Mouse (Mus musculus) hindbrain, embryonic 15.5 days (tissue): ENCODE results near the gene She. TPM values are rescaled to one million over a fixed set of nuclear protein-coding genes. Genes with fewer than 3 reads are reported as not detected.

Experiments used
- ATAC-seq: fragments of 200-750 bp; cut with Nextera tagmentation; 2 replicates; pipeline ENCODE4 v1.8.0; 2017; ENCODE audit warnings: low read depth, moderate number of reproducible peaks, moderate TSS enrichment; ENCODE audit not compliant: low FRiP score
- H3K27ac ChIP-seq: fragments of 300-500 bp; sonication (generic); replicated peaks from 2 replicates; pipeline ENCODE4 v1.5.1; 2015; ENCODE audit warnings: mild to moderate bottlenecking, inconsistent platforms
- H3K27me3 ChIP-seq: fragments of 300-500 bp; sonication (generic); 2 replicates; pipeline ENCODE4 v1.6.1; 2015; ENCODE audit warnings: control low read depth, inconsistent platforms
- H3K36me3 ChIP-seq: fragments of 300-500 bp; sonication (generic); 2 replicates; pipeline ENCODE4 v1.6.1; 2015; ENCODE audit warnings: control low read depth, inconsistent platforms
- H3K4me1 ChIP-seq: fragments of 300-500 bp; sonication (generic); replicated peaks from 2 replicates; pipeline ENCODE4 v1.6.1; 2015; ENCODE audit warnings: control low read depth, inconsistent platforms
- H3K4me2 ChIP-seq: fragments of 300-500 bp; sonication (generic); 2 replicates; pipeline ENCODE4 v1.6.1; 2015; ENCODE audit warnings: moderate library complexity, mild to moderate bottlenecking, inconsistent platforms
- H3K4me3 ChIP-seq: fragments of 300-500 bp; sonication (generic); 2 replicates; pipeline ENCODE4 v1.5.1; 2015; ENCODE audit warnings: mild to moderate bottlenecking, inconsistent platforms
- H3K9ac ChIP-seq: fragments of 300-500 bp; sonication (generic); 2 replicates; pipeline ENCODE4 v1.6.1; 2015; ENCODE audit warnings: inconsistent platforms
- H3K9me3 ChIP-seq: fragments of 300-500 bp; sonication (generic); 2 replicates; pipeline ENCODE4 v1.6.1; 2016; ENCODE audit warnings: control low read depth, inconsistent platforms
- WGBS: fragments of 180-500 bp; shearing (Covaris S2); methylation state at CpG from one replicate; pipeline ENCODE4 v1.1.7; 2015; 5-methylcytosine and 5-hydroxymethylcytosine counted together
- polyA plus RNA-seq: library from polyadenylated mRNA; unstranded; fragments of >200 nt; fragmentation: Nextera tagmentation; extraction: Ambion mirVana; gene quantifications from 2 replicates; pipeline ENCODE4 v1.2.1, GENCODE M21; 2015

She gene
- polyA plus RNA-seq, 1 experiment from 2014 or later = 1.6 TPM

DNA sequence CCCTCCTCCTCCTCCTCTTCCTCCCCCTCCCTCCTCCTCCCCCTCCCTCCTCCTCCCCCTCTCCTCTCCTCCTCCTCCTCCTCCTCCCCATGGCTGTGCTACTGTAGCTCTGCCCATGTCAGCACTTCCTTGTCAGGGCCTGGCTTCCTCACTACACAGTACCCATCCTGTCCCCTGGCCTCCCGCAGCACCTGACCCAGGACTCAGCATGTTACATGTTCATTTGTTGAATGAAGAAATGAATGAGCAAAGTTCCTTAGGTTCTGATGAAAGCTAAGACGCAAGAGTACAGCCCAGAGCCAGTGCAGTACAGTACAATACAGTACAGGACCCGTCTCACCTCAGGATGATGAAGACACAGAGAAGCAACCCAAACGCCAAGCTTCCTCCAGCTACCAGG is 45.3 kb downstream of the She start:
- Histone ChIP-seq H3K4me2 (no peak overlapping the region), H3K9ac (no peak overlapping the region), H3K27me3 (no peaks in the 10 kb centered on the region), H3K4me1 (no peaks in the 10 kb centered on the region), H3K36me3 (no peaks in the 10 kb centered on the region), H3K4me3 (no peak overlapping the region), H3K27ac (no peak overlapping the region), H3K9me3 (no peaks in the 10 kb centered on the region)
- WGBS = 83% methylated on average over 4 of the region's 4 CpGs
- ATAC-seq = no peak

- Histone ChIP-seq H3K4me2 (no peak overlapping the region), H3K9me3 (no peaks in the 10 kb centered on the region), H3K36me3 (no peaks in the 10 kb centered on the region), H3K4me1 (no peaks in the 10 kb centered on the region), H3K27ac (no peak overlapping the region), H3K4me3 (no peak overlapping the region), H3K9ac (no peak overlapping the region), H3K27me3 (no peaks in the 10 kb centered on the region)
- 75% methylated on average over 8 of the region's 8 CpGs for whole genome bisulfite sequencing
- no peak for ATAC-seq
These were observed 46.0 kb downstream of the She start for GRCm38 (mm10) chr3:89877129-89877528.

GRCm38 (mm10) chr3:89878456-89878855 is 47.3 kb downstream of the She start:
- WGBS = 46% methylated on average over 3 of the region's 3 CpGs
- no peak overlapping the region for H3K4me2 ChIP-seq
- no peak for ATAC-seq
- no peaks in the 10 kb centered on the region for H3K9me3 ChIP-seq
- no peaks in the 10 kb centered on the region for H3K4me1 ChIP-seq
- H3K27me3 ChIP-seq = no peaks in the 10 kb centered on the region
- no peak overlapping the region for H3K9ac ChIP-seq
- no peak overlapping the region for H3K27ac ChIP-seq
- H3K4me3 ChIP-seq = no peak overlapping the region
- H3K36me3 ChIP-seq = no peaks in the 10 kb centered on the region

GRCm38 (mm10) chr3:89879326-89879725 is 48.2 kb downstream of the She start:
- no peak overlapping the region for H3K27ac ChIP-seq
- no peak overlapping the region for H3K9ac ChIP-seq
- no peak overlapping the region for H3K4me3 ChIP-seq
- H3K9me3 ChIP-seq = no peaks in the 10 kb centered on the region
- ATAC-seq = no peak
- no peaks in the 10 kb centered on the region for H3K36me3 ChIP-seq
- H3K4me1 ChIP-seq = no peaks in the 10 kb centered on the region
- WGBS = 73% methylated on average over 3 of the region's 3 CpGs
- no peak overlapping the region for H3K4me2 ChIP-seq
- H3K27me3 ChIP-seq = no peaks in the 10 kb centered on the region

- H3K9ac ChIP-seq = no peak overlapping the region
- WGBS = 89% methylated on average over 5 of the region's 5 CpGs
- no peak overlapping the region for H3K4me2 ChIP-seq
These were observed 49.1 kb downstream of the She start for GRCm38 (mm10) chr3:89880036-89880851.

GRCm38 (mm10) chr3:89882556-89883181 is 51.5 kb downstream of the She start:
- no peak overlapping the region for H3K4me2 ChIP-seq
- no peaks in the 10 kb centered on the region for H3K27me3 ChIP-seq
- 81% methylated on average over 8 of the region's 8 CpGs for WGBS
- no peaks in the 10 kb centered on the region for H3K36me3 ChIP-seq
- ATAC-seq = no peak
- H3K9me3 ChIP-seq = no peaks in the 10 kb centered on the region
- no peak overlapping the region for H3K27ac ChIP-seq
- H3K4me1 ChIP-seq = no peaks in the 10 kb centered on the region
- H3K9ac ChIP-seq = no peak overlapping the region
- no peak overlapping the region for H3K4me3 ChIP-seq

More at GRCm38 (mm10) chr3:89880036-89880851, 49.1 kb downstream of the She start:
- H3K27ac ChIP-seq = no peak overlapping the region
- H3K4me3 ChIP-seq = no peak overlapping the region
- no peaks in the 10 kb centered on the region for H3K4me1 ChIP-seq
- no peak for ATAC-seq
- no peaks in the 10 kb centered on the region for H3K9me3 ChIP-seq
- no peaks in the 10 kb centered on the region for H3K36me3 ChIP-seq
- H3K27me3 ChIP-seq = no peaks in the 10 kb centered on the region

- Histone ChIP-seq H3K4me1 (no peaks in the 10 kb centered on the region), H3K36me3 (no peaks in the 10 kb centered on the region), H3K4me2 (no peak overlapping the region), H3K27me3 (no peaks in the 10 kb centered on the region), H3K4me3 (no peak overlapping the region), H3K27ac (no peak overlapping the region), H3K9me3 (no peaks in the 10 kb centered on the region), H3K9ac (no peak overlapping the region)
- WGBS = 91% methylated on average over 4 of the region's 4 CpGs
- ATAC-seq = no peak
These were observed 52.4 kb downstream of the She start for GRCm38 (mm10) chr3:89883582-89884041.

GRCm38 (mm10) chr3:89885766-89886165 is 54.6 kb downstream of the She start:
- Histone ChIP-seq H3K36me3 (no peaks in the 10 kb centered on the region), H3K9ac (no peak overlapping the region), H3K4me2 (no peak overlapping the region), H3K4me3 (no peak overlapping the region), H3K9me3 (no peaks in the 10 kb centered on the region), H3K4me1 (no peaks in the 10 kb centered on the region), H3K27me3 (no peaks in the 10 kb centered on the region), H3K27ac (no peak overlapping the region)
- no peak for ATAC-seq
- 93% methylated on average over 11 of the region's 11 CpGs for WGBS

GRCm38 (mm10) chr3:89887582-89888230 is 56.5 kb downstream of the She start:
- 87% methylated on average over 7 of the region's 7 CpGs for WGBS
- Histone ChIP-seq H3K36me3 (no peaks in the 10 kb centered on the region), H3K27ac (no peak overlapping the region), H3K9me3 (no peaks in the 10 kb centered on the region), H3K4me3 (no peak overlapping the region), H3K9ac (no peak overlapping the region), H3K27me3 (no peaks in the 10 kb centered on the region), H3K4me1 (no peaks in the 10 kb centered on the region), H3K4me2 (no peak overlapping the region)
- no peak for ATAC-seq

GRCm38 (mm10) chr3:89889841-89890430 is 58.8 kb downstream of the She start:
- H3K4me2 ChIP-seq = no peak overlapping the region

DNA sequence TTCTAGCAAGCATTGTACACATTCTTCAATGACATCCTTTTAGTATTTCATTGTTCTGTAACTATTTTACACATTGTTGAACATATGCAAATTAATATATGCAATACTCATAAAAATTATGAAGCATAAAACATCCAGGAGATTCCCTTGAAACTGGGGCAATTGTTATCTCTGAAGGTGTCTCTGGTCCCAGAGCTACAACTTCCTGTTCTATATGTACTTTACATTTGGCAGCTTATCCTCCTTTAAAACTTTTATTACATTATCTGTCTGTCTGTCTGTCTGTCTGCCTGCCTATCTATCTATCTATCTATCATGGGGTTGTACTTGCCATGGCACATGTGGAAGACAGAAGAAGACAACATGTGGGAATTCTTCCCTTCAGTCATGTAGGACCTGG is 60.5 kb downstream of the She start:
- Histone ChIP-seq H3K4me3 (no peak overlapping the region), H3K9me3 (no peaks in the 10 kb centered on the region), H3K36me3 (no peaks in the 10 kb centered on the region), H3K4me1 (no peaks in the 10 kb centered on the region), H3K27ac (no peak overlapping the region), H3K4me2 (no peak overlapping the region), H3K9ac (no peak overlapping the region), H3K27me3 (no peaks in the 10 kb centered on the region)
- no peak for ATAC-seq

More at GRCm38 (mm10) chr3:89889841-89890430, 58.8 kb downstream of the She start:
- Histone ChIP-seq H3K9ac (no peak overlapping the region), H3K9me3 (no peaks in the 10 kb centered on the region), H3K36me3 (no peaks in the 10 kb centered on the region), H3K4me1 (no peaks in the 10 kb centered on the region), H3K27ac (no peak overlapping the region), H3K27me3 (no peaks in the 10 kb centered on the region), H3K4me3 (no peak overlapping the region)
- ATAC-seq = no peak
- WGBS = 75% methylated on average over 8 of the region's 8 CpGs
